Mouse (Mus musculus) cerebellum, postnatal 36 days (tissue): Measurements from ENCODE around the gene Pdzd3.

Experiments
- DNase-seq, 2 experiments: peaks; one replicate each; pipeline ENCODE4 v3.0.0; 2021 to 2022; ENCODE audit warnings: mixed read lengths in 2 of 2

Pdzd3 gene

DNA sequence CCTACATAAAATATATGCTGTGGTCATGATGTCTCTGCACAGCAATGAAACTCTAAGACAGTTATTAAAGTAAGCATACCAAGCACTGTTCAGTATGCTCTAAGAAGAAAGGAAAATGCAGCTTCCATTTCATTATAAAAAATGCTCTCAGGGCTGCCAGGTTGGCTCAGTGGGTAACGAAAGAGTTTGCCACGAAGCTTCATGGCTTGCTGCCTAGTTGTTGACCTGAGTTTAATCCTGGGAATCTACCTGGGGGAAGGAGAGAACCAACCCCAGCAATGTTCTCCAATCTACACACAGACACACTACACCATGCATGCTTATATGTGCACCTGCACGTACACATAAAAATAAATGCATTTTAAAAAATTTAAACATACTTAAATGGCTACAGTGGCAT, 52.1 kb downstream of the Pdzd3 start:
- peak; percentile 48 to 52 for DNase-seq
